Mouse (Mus musculus): ENCODE measurements around the gene Clpsl2.

DNA sequence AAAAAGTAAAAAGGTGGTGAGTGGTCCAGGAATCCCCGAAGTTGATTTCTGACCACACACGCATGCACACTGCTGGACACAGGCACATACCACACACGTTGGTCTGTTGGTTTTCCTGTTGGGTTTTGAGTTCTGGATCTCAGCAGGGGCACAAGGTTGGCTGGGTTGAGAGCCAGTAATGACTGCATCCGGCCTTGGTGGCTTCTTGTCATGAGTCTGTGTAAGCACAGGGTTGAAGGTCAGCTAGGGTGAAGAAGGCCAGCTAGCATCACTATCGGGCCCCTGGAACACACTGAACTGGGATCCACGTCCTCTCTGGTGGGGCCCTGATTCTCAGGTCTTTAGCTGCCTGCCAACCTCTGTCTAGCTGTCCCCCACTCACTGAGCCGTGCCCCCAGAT is 23.3 kb downstream of the Clpsl2 start:
- no peak for TF ChIP-seq GATA1 (IDR thresholded peaks at IDR 0.05; ENCODE audit: low read length)
- TF ChIP-seq TAL1 (IDR thresholded peaks at IDR 0.05; ENCODE audit: low read length): no peak

All from erythroblast, embryonic 14.5 days (primary cell).